Mouse (Mus musculus) cerebellum, adult 2 months (tissue): ENCODE measurements at regions not wholly inside any gene's neighbourhood (a gene's known extent, or its start where the extent isn't known, plus 50 kb on each side); places are given as distances from the start of the nearest gene placed in this dataset.

Source experiments
- CTCF ChIP-seq: fragments of 200-500 bp; IDR thresholded peaks from 2 replicates; pipeline ENCODE4 v1.5.1; 2011; ENCODE audit warnings: low read depth, mild to moderate bottlenecking, control low read depth, low read length, moderate library complexity, borderline replicate concordance; ENCODE audit not compliant: insufficient read depth
- POLR2A ChIP-seq: fragments of 200-500 bp; IDR thresholded peaks from 2 replicates; pipeline ENCODE4 v1.6.1; 2011; ENCODE audit warnings: low read length, control low read depth, borderline replicate concordance; ENCODE audit not compliant: insufficient read depth

DNA sequence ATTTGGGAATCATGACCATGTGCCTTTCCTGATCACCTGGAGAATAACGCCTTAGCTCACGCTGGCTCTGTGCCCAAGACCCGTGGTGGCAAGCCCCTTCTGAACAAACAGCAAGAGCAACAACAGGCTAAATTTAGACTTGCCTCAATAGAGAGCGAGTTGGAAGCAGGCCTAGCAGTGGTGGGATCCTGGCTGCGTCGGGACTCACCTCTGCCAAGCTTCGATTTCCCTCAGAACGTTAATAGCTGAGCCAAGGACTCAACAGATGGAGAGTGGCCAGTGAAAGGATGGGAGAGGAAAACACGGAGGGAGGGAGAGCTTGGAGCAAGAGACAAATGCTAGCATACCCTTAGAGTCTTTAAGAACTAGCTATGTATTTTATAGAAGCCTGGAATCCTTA, 305.0 kb downstream of the Epha7 start:
- TF ChIP-seq POLR2A (no peak), CTCF (no peak)
